Mouse (Mus musculus) ES-Bruce4 (cell line): ENCODE data around the gene A630001G21Rik. TPM values are rescaled to one million over a fixed set of nuclear protein-coding genes. Genes with fewer than 3 reads are reported as not detected.

ENCODE experiments used
- H3K27ac ChIP-seq: 2 replicates; pipeline ENCODE4 v1.5.1; 2012; ENCODE audit warnings: low read length, inconsistent platforms; ENCODE audit not compliant: insufficient read depth
- H3K27me3 ChIP-seq: 2 replicates; pipeline ENCODE4 v1.6.1; 2012; ENCODE audit warnings: mild to moderate bottlenecking, low read length, inconsistent platforms; ENCODE audit not compliant: control insufficient read depth, poor library complexity, insufficient read depth, severe bottlenecking
- H3K36me3 ChIP-seq: 2 replicates; pipeline ENCODE4 v1.6.1; 2012; ENCODE audit warnings: inconsistent platforms, mild to moderate bottlenecking, low read length, moderate library complexity; ENCODE audit not compliant: control insufficient read depth, poor library complexity, insufficient read depth, severe bottlenecking
- H3K4me1 ChIP-seq: one replicate; pipeline ENCODE4 v1.8.1; 2011; ENCODE audit warnings: low read length; ENCODE audit not compliant: control insufficient read depth, insufficient read depth
- H3K4me3 ChIP-seq: 2 replicates; pipeline ENCODE4 v1.5.1; 2011; ENCODE audit warnings: low read depth, mild to moderate bottlenecking, low read length
- H3K9ac ChIP-seq: 2 replicates; pipeline ENCODE4 v1.6.1; 2012; ENCODE audit warnings: low read depth, mild to moderate bottlenecking, inconsistent platforms; ENCODE audit not compliant: poor library complexity, severe bottlenecking
- H3K9me3 ChIP-seq: replicated peaks from 2 replicates; pipeline ENCODE4 v1.6.1; 2012; ENCODE audit warnings: mild to moderate bottlenecking, low read length, inconsistent platforms; ENCODE audit not compliant: control insufficient read depth, poor library complexity, insufficient read depth, severe bottlenecking
- CTCF ChIP-seq: IDR thresholded peaks from one replicate; pipeline ENCODE4 v1.8.1; 2011; ENCODE audit warnings: low read depth, low read length
- EP300 ChIP-seq: IDR thresholded peaks from 2 replicates; pipeline ENCODE4 v1.6.1; 2011; ENCODE audit warnings: low read depth, low read length; ENCODE audit not compliant: insufficient read depth
- POLR2A ChIP-seq: IDR thresholded peaks from one replicate; pipeline ENCODE4 v1.8.1; 2011; ENCODE audit warnings: low read length; ENCODE audit not compliant: insufficient read depth
- polyA plus RNA-seq: library from polyadenylated mRNA; stranded (reverse); fragments of >200 nt; gene quantifications from 2 replicates; pipeline ENCODE4 v1.2.4, GENCODE M21; 2011; ENCODE audit warnings: low read depth; ENCODE audit not compliant: missing spikeins, insufficient read depth, insufficient read length

The A630001G21Rik gene
- polyA plus RNA-seq, 1 experiment = 1.1 TPM

- Histone ChIP-seq H3K27ac (no peak overlapping the region), H3K9me3 (no peaks in the 10 kb centered on the region), H3K4me1 (no peaks in the 10 kb centered on the region), H3K4me3 (no peak overlapping the region), H3K9ac (no peak overlapping the region), H3K36me3 (no peaks in the 10 kb centered on the region), H3K27me3 (no peaks in the 10 kb centered on the region)
- no peak for TF ChIP-seq CTCF
- no peak for TF ChIP-seq EP300
- TF ChIP-seq POLR2A = no peak
These were observed 59.4 kb downstream of the A630001G21Rik start for GRCm38 (mm10) chr1:85719049-85719448.

DNA sequence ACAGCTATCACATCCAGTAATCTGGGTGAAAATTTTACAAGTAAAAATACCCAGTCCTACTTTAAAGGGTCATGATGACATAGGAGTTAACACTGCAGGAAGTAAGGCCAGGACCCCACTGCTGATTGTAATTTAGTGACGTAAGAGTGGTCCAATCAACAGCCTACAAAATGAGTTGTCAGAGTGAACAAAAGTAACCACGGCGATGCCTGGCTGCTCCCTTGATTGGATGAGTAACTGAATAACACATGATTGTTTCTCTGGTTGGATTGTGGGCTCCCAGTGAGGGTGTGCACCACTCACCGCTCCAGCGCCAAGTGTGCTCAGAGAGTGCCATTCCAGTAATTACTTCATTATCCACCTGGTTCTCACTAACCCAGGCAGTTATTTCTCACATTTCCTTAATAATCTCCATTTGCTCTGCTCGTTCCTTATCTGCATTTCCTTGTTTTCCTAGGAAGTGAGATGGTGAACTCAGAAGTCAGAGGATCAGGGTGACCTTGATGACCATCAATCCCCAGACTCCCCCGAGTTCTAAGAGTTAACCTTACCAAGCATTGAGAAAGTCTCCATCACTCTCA, 61.9 kb downstream of the A630001G21Rik start:
- no peaks in the 10 kb centered on the region for H3K27me3 ChIP-seq
- no peak overlapping the region for H3K4me3 ChIP-seq
- no peak overlapping the region for H3K9ac ChIP-seq
- H3K4me1 ChIP-seq = no peaks in the 10 kb centered on the region
- no peak overlapping the region for H3K27ac ChIP-seq
- H3K36me3 ChIP-seq = no peaks in the 10 kb centered on the region
- TF ChIP-seq EP300 = no peak
- no peak for TF ChIP-seq POLR2A
- no peak for TF ChIP-seq CTCF
- no peaks in the 10 kb centered on the region for H3K9me3 ChIP-seq

DNA sequence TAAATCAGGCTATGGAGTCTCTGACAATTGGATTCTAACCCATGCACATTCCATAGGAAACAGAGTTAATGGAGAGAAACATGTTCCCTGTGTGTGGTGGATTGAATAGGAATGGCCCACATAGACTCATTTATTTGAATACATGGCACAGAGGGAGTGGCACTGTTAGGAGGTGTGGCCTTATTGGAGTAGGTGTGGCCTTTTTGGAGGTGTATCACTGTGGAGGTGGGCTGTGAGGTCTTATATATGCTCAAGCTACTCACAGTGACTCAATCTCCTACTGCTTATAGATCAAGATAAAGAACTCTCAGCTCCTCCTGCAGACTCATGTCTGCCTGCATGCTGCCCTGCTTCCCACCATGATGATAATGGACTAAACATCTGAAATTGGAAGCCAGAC, 63.9 kb downstream of the A630001G21Rik start:
- Histone ChIP-seq H3K27me3 (no peaks in the 10 kb centered on the region), H3K9me3 (no peaks in the 10 kb centered on the region), H3K4me1 (no peaks in the 10 kb centered on the region), H3K36me3 (no peaks in the 10 kb centered on the region), H3K9ac (no peak overlapping the region), H3K27ac (no peak overlapping the region), H3K4me3 (no peak overlapping the region)
- TF ChIP-seq POLR2A = no peak
- no peak for TF ChIP-seq EP300
- no peak for TF ChIP-seq CTCF

DNA sequence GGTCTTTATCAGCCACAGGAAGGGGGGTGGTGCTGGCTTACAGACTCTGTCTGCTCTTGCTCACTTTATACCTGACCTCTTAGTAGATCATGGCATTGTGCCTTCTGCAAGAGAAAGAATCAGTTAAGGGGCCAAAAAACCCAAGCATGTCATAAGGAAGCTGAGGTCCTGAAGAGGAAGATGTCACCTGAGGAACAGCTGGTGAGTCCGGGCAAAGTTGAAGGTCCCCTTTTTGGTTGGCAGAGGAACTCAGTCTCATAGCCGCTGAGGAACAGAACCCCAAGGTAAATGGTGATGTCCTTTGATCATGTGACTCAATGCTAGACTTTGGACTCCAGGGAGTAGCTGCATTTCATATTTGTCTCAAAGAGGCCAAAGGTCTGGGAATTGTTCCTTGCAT, 71.7 kb downstream of the A630001G21Rik start:
- no peaks in the 10 kb centered on the region; the same call in 1 of the 2 replicates for H3K27me3 ChIP-seq
- no peak overlapping the region for H3K27ac ChIP-seq
- H3K4me1 ChIP-seq = no peaks in the 10 kb centered on the region
- no peaks in the 10 kb centered on the region for H3K36me3 ChIP-seq
- TF ChIP-seq CTCF = no peak
- no peaks in the 10 kb centered on the region for H3K9me3 ChIP-seq
- H3K4me3 ChIP-seq = no peak overlapping the region
- H3K9ac ChIP-seq = no peak overlapping the region

DNA sequence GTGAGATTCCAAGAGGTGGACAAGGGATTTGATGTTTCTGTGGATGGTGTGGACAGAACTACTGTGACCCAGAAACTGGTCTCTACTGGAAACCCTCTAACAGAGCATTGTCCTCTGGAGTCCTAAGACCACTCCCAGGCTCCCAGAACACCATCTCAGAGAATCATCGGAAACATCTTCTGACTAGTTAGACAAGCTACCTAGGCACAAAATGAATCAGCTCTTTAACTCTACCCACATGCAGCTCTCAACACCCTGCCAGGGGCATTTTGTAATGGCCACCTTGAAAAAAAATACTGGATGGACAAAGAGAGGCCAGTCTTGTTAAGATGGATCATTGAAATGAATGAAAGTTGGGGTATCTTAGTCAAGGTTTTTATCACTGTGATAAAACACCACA, 72.9 kb downstream of the A630001G21Rik start:
- Histone ChIP-seq H3K36me3 (no peaks in the 10 kb centered on the region), H3K9ac (no peak overlapping the region), H3K4me1 (no peaks in the 10 kb centered on the region), H3K4me3 (no peak overlapping the region), H3K27ac (no peak overlapping the region), H3K9me3 (no peaks in the 10 kb centered on the region), H3K27me3 (no peaks in the 10 kb centered on the region; the same call in 1 of the 2 replicates)
- TF ChIP-seq POLR2A (no peak), EP300 (no peak), CTCF (no peak)

GRCm38 (mm10) chr1:85703245-85704186, 74.9 kb downstream of the A630001G21Rik start:
- H3K4me1 ChIP-seq = no peaks in the 10 kb centered on the region
- no peak overlapping the region for H3K27ac ChIP-seq
- no peak overlapping the region for H3K9ac ChIP-seq
- H3K4me3 ChIP-seq = peak overlapping the region; percentile 24
- H3K27me3 ChIP-seq = no peaks in the 10 kb centered on the region
- H3K9me3 ChIP-seq = no peaks in the 10 kb centered on the region
- TF ChIP-seq CTCF = no peak
- TF ChIP-seq EP300 = no peak
- no peak for TF ChIP-seq POLR2A
- H3K36me3 ChIP-seq = no peaks in the 10 kb centered on the region
